Mouse (Mus musculus) heart, adult 2 months (tissue): ENCODE results near the gene Tmem256. TPM values are rescaled to one million over a fixed set of nuclear protein-coding genes. Genes with fewer than 3 reads are reported as not detected.

Source experiments
- DNase-seq, 2 experiments: peaks; one replicate each; pipeline ENCODE4 v3.0.0; 2021
- H3K27ac ChIP-seq: fragments of 200-600 bp; 2 replicates; pipeline ENCODE4 v1.8.1; 2022
- H3K27me3 ChIP-seq: fragments of 200-500 bp; 2 replicates; pipeline ENCODE4 v1.6.1; 2012; ENCODE audit warnings: mild to moderate bottlenecking, low read length, inconsistent platforms, mixed read lengths; ENCODE audit not compliant: control insufficient read depth, insufficient read depth
- H3K36me3 ChIP-seq: fragments of 200-500 bp; 2 replicates; pipeline ENCODE4 v1.6.1; 2012; ENCODE audit warnings: low read length, inconsistent platforms; ENCODE audit not compliant: control insufficient read depth, insufficient read depth
- H3K4me1 ChIP-seq: fragments of 200-500 bp; 2 replicates; pipeline ENCODE4 v1.6.1; 2011; ENCODE audit warnings: low read length; ENCODE audit not compliant: control insufficient read depth, insufficient read depth
- H3K4me3 ChIP-seq: fragments of 200-600 bp; 2 replicates; pipeline ENCODE4 v1.8.1; 2022
- H3K79me2 ChIP-seq: fragments of 200-500 bp; replicated peaks from 2 replicates; pipeline ENCODE4 v1.6.1; 2012; ENCODE audit warnings: mild to moderate bottlenecking, inconsistent platforms, low read length, moderate library complexity, mixed read lengths; ENCODE audit not compliant: control insufficient read depth, insufficient read depth
- H3K9ac ChIP-seq: fragments of 200-500 bp; 2 replicates; pipeline ENCODE4 v1.6.1; 2012; ENCODE audit warnings: low read depth, mild to moderate bottlenecking, control low read depth, inconsistent platforms, low read length, mixed read lengths
- CTCF ChIP-seq: fragments of 200-600 bp; IDR thresholded peaks from 2 replicates; pipeline ENCODE4 v1.8.1; 2022; ENCODE audit warnings: antibody characterized with exemption, mild to moderate bottlenecking, moderate library complexity
- EP300 ChIP-seq: fragments of 200-500 bp; IDR thresholded peaks from 2 replicates; pipeline ENCODE4 v1.6.1; 2011; ENCODE audit warnings: low read depth, low read length, control low read depth; ENCODE audit not compliant: insufficient read depth
- POLR2A ChIP-seq: fragments of 200-500 bp; IDR thresholded peaks from 2 replicates; pipeline ENCODE4 v1.6.1; 2011; ENCODE audit warnings: mild to moderate bottlenecking, low read depth, low read length, control low read depth; ENCODE audit not compliant: insufficient read depth
- WGBS: fragments of 180-500 bp; shearing (Covaris S2); methylation state at CpG from one replicate; pipeline ENCODE4 v1.1.7; 2018; 5-methylcytosine and 5-hydroxymethylcytosine counted together
- intact Hi-C: fragments of 180-260 bp; cut with DNase I; formaldehyde crosslinking; loops from one replicate; pipeline ENCODE4 v1.15.1; 2025
- polyA plus RNA-seq: library from polyadenylated mRNA; depleted of rRNA; stranded (reverse); fragments of >200 nt; gene quantifications from 2 replicates; pipeline ENCODE4 v1.2.3, GENCODE M21; 2012
- total RNA-seq, 2 experiments: library from RNA; stranded (reverse); gene quantifications; 2 replicates each; pipeline ENCODE4 v1.2.3; 2021

Gene Tmem256
- total and polyA plus RNA-seq, 3 experiments = 214 to 308 (median 254) TPM

DNA sequence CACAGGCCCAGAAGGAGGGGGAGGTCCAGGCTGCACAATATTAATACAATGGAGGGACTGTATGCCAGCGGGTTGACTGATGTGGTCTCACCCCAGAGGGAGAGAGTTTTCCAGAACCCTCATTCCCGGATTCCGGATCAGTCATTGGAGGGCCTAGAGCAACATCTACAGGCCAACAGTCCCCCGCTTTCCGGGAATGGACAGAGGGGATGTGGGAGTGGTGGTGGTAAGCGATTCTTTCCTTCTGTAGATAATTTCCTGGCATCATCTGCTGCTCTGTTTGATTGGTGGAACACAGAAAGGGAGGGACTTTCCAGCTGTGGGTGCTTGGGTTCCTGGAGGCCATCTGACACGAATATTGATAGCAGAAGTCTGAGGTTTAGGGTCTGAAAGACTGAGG, 37.9 kb downstream of the Tmem256 start:
- Histone ChIP-seq H3K4me1 (peaks cover 3% of the 10 kb centered on the region), H3K4me3 (peak overlapping the region; percentile 0; the same call in 1 of the 2 replicates), H3K36me3 (no peaks in the 10 kb centered on the region), H3K27ac (peak overlapping the region; percentile 79), H3K79me2 (no peaks in the 10 kb centered on the region), H3K9ac (no peak overlapping the region), H3K27me3 (no peaks in the 10 kb centered on the region)
- TF ChIP-seq CTCF (peak; percentile 47), POLR2A (0 out of 2 replicates have a peak, but pooled peaks have one; percentile 38), EP300 (peak; percentile 82; the same call in 1 of the 2 replicates)
- peak; percentile 64 to 76 for DNase-seq
- WGBS = 28% methylated on average over 7 of the region's 7 CpGs
- intact Hi-C loops = loop anchor here (2.0 kb wide), 4 partner anchors 73 to 193 kb away; partner anchors contain the start of genes Polr2a and Senp3

DNA sequence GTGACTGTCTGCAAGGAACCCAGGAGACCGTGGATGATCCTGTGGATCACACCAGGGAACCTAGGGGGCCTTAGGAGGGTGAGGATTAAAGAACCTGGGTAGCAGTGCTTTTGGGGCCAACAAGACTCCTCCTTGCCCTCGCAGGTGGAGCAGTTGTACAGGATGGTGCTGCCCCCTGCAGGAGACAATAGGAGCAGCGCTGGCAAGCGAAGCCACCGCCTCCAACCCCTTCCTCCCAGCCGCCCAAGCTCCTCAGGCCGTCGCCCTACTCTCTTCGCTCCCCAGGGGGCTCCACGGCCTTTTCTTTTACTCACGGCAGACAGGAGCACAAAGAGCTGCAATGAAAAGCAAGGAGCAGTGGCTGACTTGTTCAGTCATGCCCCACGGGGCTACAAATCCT, 38.6 kb downstream of the Tmem256 start:
- intact Hi-C loops = loop anchor here (2.0 kb wide), 4 partner anchors 74 to 194 kb away; partner anchors contain the start of genes Polr2a and Senp3
- H3K36me3 ChIP-seq = no peaks in the 10 kb centered on the region
- TF ChIP-seq EP300 (peak; percentile 89), POLR2A (peak; percentile 31; the same call in 1 of the 2 replicates), CTCF (peak; percentile 98)
- H3K27ac ChIP-seq = peak overlapping the region; percentile 79
- H3K27me3 ChIP-seq = no peaks in the 10 kb centered on the region
- peaks cover 5% of the 10 kb centered on the region for H3K4me1 ChIP-seq
- peak overlapping the region; percentile 13; the same call in 1 of the 2 replicates for H3K4me3 ChIP-seq
- 3% methylated on average over 12 of the region's 12 CpGs for WGBS
- no peak overlapping the region for H3K9ac ChIP-seq
- no peaks in the 10 kb centered on the region for H3K79me2 ChIP-seq
- DNase-seq = peak; percentile 88 to 89

DNA sequence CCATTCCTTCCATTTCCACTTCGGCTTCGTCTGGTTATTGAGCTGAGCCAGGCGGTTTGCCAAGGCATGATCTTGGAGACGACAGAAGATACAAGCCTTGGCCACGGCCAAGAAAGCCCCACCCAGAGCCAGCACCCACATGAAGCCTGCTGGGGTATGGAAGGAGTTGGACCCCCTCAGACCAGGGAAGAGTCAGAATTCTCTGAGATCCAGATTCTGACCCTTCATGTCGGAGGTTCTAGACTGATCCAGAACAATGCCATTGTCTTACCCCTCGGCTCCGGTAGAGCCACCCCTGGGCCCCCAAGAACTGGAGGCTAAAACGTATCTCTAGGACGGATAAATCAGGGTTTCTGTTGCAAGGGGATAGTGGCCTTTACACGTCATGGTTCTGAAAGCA, 39.6 kb downstream of the Tmem256 start, which contains the start of gene Tmem95:
Gene Tmem95, minus strand, starts transcription at position 141 of the 400 bp plus-strand sequence.
- no peaks in the 10 kb centered on the region for H3K36me3 ChIP-seq
- H3K4me3 ChIP-seq = peak within 1 kb of the TSS; percentile 13; the same call in 1 of the 2 replicates
- no peaks in the 10 kb centered on the region for H3K79me2 ChIP-seq
- no peak for DNase-seq
- H3K9ac ChIP-seq = no peak within 1 kb of the TSS
- peak within 1 kb of the TSS; percentile 24; the same call in 1 of the 2 replicates for H3K27ac ChIP-seq
- intact Hi-C loops = loop anchor here (2.0 kb wide), 5 partner anchors 41 to 195 kb away; partner anchors contain the start of genes Nlgn2, Polr2a and Senp3
- 74% methylated on average over 11 of the region's 11 CpGs for WGBS
- TF ChIP-seq POLR2A = no peak
- no peak for TF ChIP-seq CTCF
- TF ChIP-seq EP300 = no peak
- H3K4me1 ChIP-seq = peaks cover 5% of the 10 kb centered on the region
- no peaks in the 10 kb centered on the region for H3K27me3 ChIP-seq

DNA sequence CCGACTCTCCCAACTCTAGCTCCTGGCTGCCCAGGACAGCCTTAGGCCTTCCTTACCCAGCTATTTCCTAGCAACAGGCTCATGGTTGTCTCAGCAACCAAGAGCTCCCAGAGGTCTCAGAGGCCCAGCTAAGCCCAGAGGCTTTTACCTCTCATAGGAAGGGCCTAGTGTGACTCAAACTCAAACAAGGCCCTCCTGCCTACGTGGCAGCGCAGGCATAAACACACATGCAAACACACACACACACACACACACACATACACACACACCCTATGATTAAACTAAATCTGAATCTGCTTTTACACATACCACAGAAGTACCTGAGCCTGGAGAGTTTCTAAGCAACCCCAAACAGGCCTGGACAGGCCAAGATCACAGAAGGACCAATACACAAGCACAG, 40.1 kb downstream of the Tmem256 start:
- no peak for DNase-seq
- H3K9ac ChIP-seq = no peak overlapping the region
- H3K4me3 ChIP-seq = no peak overlapping the region
- no peak overlapping the region; the same call in 1 of the 2 replicates for H3K27ac ChIP-seq
- H3K27me3 ChIP-seq = no peaks in the 10 kb centered on the region
- intact Hi-C loops = loop anchor here (2.0 kb wide), 1 partner anchor 42 kb away; the partner anchor contains the start of gene Nlgn2
- H3K4me1 ChIP-seq = peaks cover 5% of the 10 kb centered on the region
- no peaks in the 10 kb centered on the region for H3K79me2 ChIP-seq
- no peaks in the 10 kb centered on the region for H3K36me3 ChIP-seq
- no peak for TF ChIP-seq EP300
- TF ChIP-seq POLR2A = no peak
- no peak for TF ChIP-seq CTCF
- WGBS = 79% methylated on average over 3 of the region's 3 CpGs

DNA sequence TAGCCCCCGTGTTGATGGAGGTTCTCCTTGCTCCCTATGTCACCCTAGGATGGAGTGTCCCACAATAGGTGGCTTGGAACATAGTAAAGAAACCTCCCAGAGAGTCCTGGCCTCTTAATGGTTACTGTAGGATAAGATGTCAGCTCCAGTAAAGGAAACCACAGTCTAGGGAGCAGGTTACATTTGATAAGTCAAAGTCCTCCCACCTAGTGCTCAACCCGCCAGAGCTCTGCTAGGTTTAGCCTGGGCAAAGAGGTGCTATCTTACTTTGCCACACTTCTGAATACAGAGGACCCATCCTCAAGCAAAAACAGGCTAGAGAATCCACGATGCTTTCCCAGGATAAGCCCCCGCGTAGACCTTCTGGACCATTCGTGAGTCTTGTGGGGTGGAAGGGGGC, 40.6 kb downstream of the Tmem256 start:
- 82% methylated on average over 6 of the region's 6 CpGs for whole genome bisulfite sequencing
- Histone ChIP-seq H3K4me1 (peaks cover 5% of the 10 kb centered on the region), H3K27me3 (no peaks in the 10 kb centered on the region), H3K27ac (no peak overlapping the region; the same call in 1 of the 2 replicates), H3K36me3 (no peaks in the 10 kb centered on the region), H3K4me3 (peak overlapping the region; percentile 77; the same call in 1 of the 2 replicates), H3K79me2 (no peaks in the 10 kb centered on the region), H3K9ac (no peak overlapping the region)
- no peak for DNase-seq
- intact Hi-C loops = loop anchor here (2.0 kb wide), 1 partner anchor 42 kb away; the partner anchor contains the start of gene Nlgn2
- no peak for TF ChIP-seq EP300
- TF ChIP-seq POLR2A = no peak
- no peak for TF ChIP-seq CTCF

DNA sequence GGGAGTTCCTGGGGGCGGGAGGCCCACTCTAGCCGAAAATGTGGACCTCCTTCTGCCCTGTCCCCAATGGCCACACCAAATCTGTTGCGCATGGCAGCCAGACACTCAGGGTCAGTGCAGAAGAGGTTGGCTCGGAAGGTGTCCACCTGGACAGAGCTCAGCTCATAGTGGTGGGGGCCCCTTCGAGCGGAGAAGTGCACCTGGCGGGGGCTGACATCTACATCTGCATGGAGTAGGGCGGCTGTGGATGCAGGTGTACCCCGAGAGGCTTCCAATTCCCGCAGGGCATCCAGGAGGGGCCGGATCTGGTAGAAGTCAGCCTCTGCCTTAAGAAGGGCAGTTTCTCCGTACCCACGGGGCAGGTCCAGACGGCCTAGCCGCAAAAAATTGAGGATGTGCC, 41.4 kb downstream of the Tmem256 start:
- no peak for TF ChIP-seq POLR2A
- TF ChIP-seq EP300 = no peak
- TF ChIP-seq CTCF = no peak
- peaks cover 6% of the 10 kb centered on the region for H3K4me1 ChIP-seq
- no peaks in the 10 kb centered on the region for H3K36me3 ChIP-seq
- H3K27me3 ChIP-seq = no peaks in the 10 kb centered on the region
- intact Hi-C loops = loop anchor here (1.0 to 2.0 kb wide), 3 partner anchors 41 to 70 kb away; partner anchors contain the start of genes Eif5a and Nlgn2
- peak overlapping the region; percentile 77 for H3K4me3 ChIP-seq
- H3K9ac ChIP-seq = peak overlapping the region; percentile 68
- H3K79me2 ChIP-seq = no peaks in the 10 kb centered on the region
- DNase-seq = no peak
- peak overlapping the region; percentile 81 for H3K27ac ChIP-seq
- WGBS = 51% methylated on average over 15 of the region's 15 CpGs
